Mouse (Mus musculus) brain, embryonic 14.5 days (tissue): ENCODE data around the gene Dpm3.

ENCODE experiments used
- CTCF ChIP-seq: fragments of 200-500 bp; IDR thresholded peaks from 2 replicates; pipeline ENCODE4 v1.5.1; 2012; ENCODE audit warnings: inconsistent platforms, mild to moderate bottlenecking, moderate library complexity, borderline replicate concordance; ENCODE audit not compliant: insufficient read depth, insufficient read length; ENCODE audit errors: extremely low read depth
- POLR2A ChIP-seq: fragments of 200-500 bp; IDR thresholded peaks from 2 replicates; pipeline ENCODE4 v1.6.1; 2012; ENCODE audit warnings: mild to moderate bottlenecking, inconsistent platforms, borderline replicate concordance; ENCODE audit not compliant: poor library complexity, insufficient read depth, insufficient read length, severe bottlenecking; ENCODE audit errors: extremely low read depth

- TF ChIP-seq CTCF (no peak), POLR2A (no peak)
Observed at GRCm38 (mm10) chr3:89254994-89255393, 4.2 kb upstream of the Dpm3 start.
